Mouse (Mus musculus) thymus, adult 2 months (tissue): ENCODE measurements around the gene Gm20867. TPM values are rescaled to one million over a fixed set of nuclear protein-coding genes. Genes with fewer than 3 reads are reported as not detected.
"Not testable (repeated sequence)": the region's sequence is repeated elsewhere in the genome, so short reads cannot be mapped to it uniquely, and the experiment has no call there.

Experiments used
- DNase-seq: peaks from one replicate; pipeline ENCODE4 v3.0.0; 2021
- H3K27ac ChIP-seq: fragments of 200-500 bp; 2 replicates; pipeline ENCODE4 v1.5.1; 2012; ENCODE audit warnings: low read length, control low read depth; ENCODE audit not compliant: control insufficient read depth, insufficient read depth
- H3K27me3 ChIP-seq: fragments of 200-500 bp; 2 replicates; pipeline ENCODE4 v1.6.1; 2012; ENCODE audit warnings: mild to moderate bottlenecking, low read length, moderate library complexity, mixed read lengths; ENCODE audit not compliant: control insufficient read depth, insufficient read depth
- H3K36me3 ChIP-seq: fragments of 200-500 bp; 2 replicates; pipeline ENCODE4 v1.6.1; 2012; ENCODE audit warnings: mild to moderate bottlenecking, low read length, moderate library complexity; ENCODE audit not compliant: control insufficient read depth, insufficient read depth
- H3K4me1 ChIP-seq: fragments of 200-500 bp; replicated peaks from 2 replicates; pipeline ENCODE4 v1.6.1; 2012; ENCODE audit warnings: low read length; ENCODE audit not compliant: control insufficient read depth, insufficient read depth
- H3K4me3 ChIP-seq: fragments of 200-500 bp; 2 replicates; pipeline ENCODE4 v1.5.1; 2012; ENCODE audit warnings: mild to moderate bottlenecking, low read length, control low read depth, moderate library complexity; ENCODE audit not compliant: control insufficient read depth, insufficient read depth
- WGBS: fragments of 180-500 bp; shearing (Covaris S2); methylation state at CpG from one replicate; pipeline ENCODE4 v1.1.7; 2018; 5-methylcytosine and 5-hydroxymethylcytosine counted together
- polyA plus RNA-seq: library from polyadenylated mRNA; depleted of rRNA; stranded (reverse); fragments of >200 nt; gene quantifications from 2 replicates; pipeline ENCODE4 v1.2.3, GENCODE M21; 2012; rRNA removed

Gene Gm20867
- not detected in 2 replicates for polyA plus RNA-seq

DNA sequence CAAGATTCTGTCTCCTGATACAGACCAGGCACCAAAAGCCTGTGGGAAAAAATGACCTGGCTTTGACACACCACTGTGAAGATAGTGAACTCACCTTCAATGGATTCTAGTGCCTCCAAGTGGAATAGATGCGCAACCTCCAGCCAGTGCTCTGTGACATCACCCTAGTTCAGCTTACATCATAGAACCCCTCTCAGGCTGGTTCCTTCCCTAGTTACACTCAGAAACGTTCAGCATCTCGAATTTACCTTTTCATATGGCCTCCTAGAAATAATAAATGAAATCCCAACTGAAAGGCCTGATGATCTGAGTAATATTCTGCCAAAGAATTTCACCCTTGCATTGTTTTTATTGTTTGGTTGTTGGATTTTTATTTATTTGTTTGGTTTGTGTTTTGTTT lies at the start of gene Gm20867:
Gene Gm20867 (minus strand): TSS at position 101 of the 400 bp plus-strand sequence.
- not testable (repeated sequence) for H3K27ac ChIP-seq, H3K4me1 ChIP-seq, H3K27me3 ChIP-seq, H3K4me3 ChIP-seq, H3K36me3 ChIP-seq, DNase-seq
- no CpG with 5 or more reads among the region's 3 CpGs for WGBS

Other genes starting within 250 kb of the Gm20867 start
- not detected in 2 replicates for gene Gm29564, start 249.8 kb upstream of the Gm20867 start, polyA plus RNA-seq